Mouse (Mus musculus): ENCODE measurements around the gene Aak1.

- TF ChIP-seq POLR2A (IDR thresholded peaks at IDR 0.05; ENCODE audit: control insufficient read depth, extremely low read depth, insufficient read depth, low read length, poor library complexity) (no peak), CTCF (IDR thresholded peaks at IDR 0.05; ENCODE audit: borderline replicate concordance, control insufficient read depth, extremely low read depth, insufficient read depth, low read length, poor library complexity) (no peak)
Measured at GRCm38 (mm10) chr6:87016916-87017315, 167.6 kb downstream of the Aak1 start.

Data from thymus, adult 2 months (tissue).